Mouse (Mus musculus) cerebellum, adult 2 months (tissue): Measurements from ENCODE around the gene Psap.

Experiments used
- CTCF ChIP-seq: fragments of 200-500 bp; IDR thresholded peaks from 2 replicates; pipeline ENCODE4 v1.5.1; 2011; ENCODE audit warnings: low read depth, mild to moderate bottlenecking, control low read depth, low read length, moderate library complexity, borderline replicate concordance; ENCODE audit not compliant: insufficient read depth
- POLR2A ChIP-seq: fragments of 200-500 bp; IDR thresholded peaks from 2 replicates; pipeline ENCODE4 v1.6.1; 2011; ENCODE audit warnings: low read length, control low read depth, borderline replicate concordance; ENCODE audit not compliant: insufficient read depth

- TF ChIP-seq CTCF (no peak), POLR2A (no peak)
These were observed 33.5 kb upstream of the Psap start for GRCm38 (mm10) chr10:60243941-60244340.
